Mouse (Mus musculus): ENCODE results near the gene Bcr. TPM values are rescaled to one million over a fixed set of nuclear protein-coding genes. Genes with fewer than 3 reads are reported as not detected.
A peak's percentile ranks its signal among the peaks of the same experiment; 100 is the strongest.

Bcr gene
- total and polyA plus RNA-seq, 2 experiments from 2014 or later = 11.0 to 59.8 TPM

DNA sequence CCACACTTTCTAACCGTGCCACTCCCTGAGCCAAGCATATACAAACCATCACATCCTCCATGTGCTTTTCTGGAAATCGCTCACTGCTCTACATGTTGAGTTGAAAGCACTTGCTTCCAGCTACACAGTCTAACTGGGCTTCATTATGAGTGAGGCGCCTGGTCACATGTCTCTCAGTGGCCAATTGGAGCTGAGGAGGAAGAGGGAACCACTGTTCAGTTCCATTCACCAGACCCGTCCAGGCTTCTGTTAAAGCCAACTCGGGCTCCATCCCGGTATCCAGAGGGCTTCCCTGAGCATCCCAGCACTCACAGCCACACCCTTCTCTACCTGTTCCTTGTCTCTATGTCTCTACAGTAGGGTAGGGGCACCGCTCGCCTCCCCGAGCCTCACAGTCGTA, 86.2 kb downstream of the Bcr start:
- peaks cover 59% of the 10 kb centered on the region for H3K36me3 ChIP-seq (ENCODE audit: insufficient read depth, low read length)
- no peak overlapping the region for H3K9ac ChIP-seq (replicated peaks; ENCODE audit: low read length, poor library complexity, severe bottlenecking)
- ATAC-seq (ENCODE audit: low FRiP score) (no peak), DNase-seq (ENCODE audit: low spot score) (no peak)
- H3K4me3 ChIP-seq (ENCODE audit: low read depth, low read length) = no peak overlapping the region
- H3K9me3 ChIP-seq (ENCODE audit: low read length) = no peaks in the 10 kb centered on the region
- H3K4me1 ChIP-seq (ENCODE audit: insufficient read depth, low read length) = no peaks in the 10 kb centered on the region
- H3K27ac ChIP-seq (ENCODE audit: low read depth, low read length) = no peak overlapping the region
- WGBS = 92% methylated on average over 10 of the region's 10 CpGs
- H3K27me3 ChIP-seq (ENCODE audit: insufficient read depth, low read length) = no peaks in the 10 kb centered on the region
- H3K4me2 ChIP-seq (ENCODE audit: low read depth, low read length, poor library complexity, severe bottlenecking) = no peak overlapping the region
- TF ChIP-seq CTCF (IDR thresholded peaks at IDR 0.05) = no peak

DNA sequence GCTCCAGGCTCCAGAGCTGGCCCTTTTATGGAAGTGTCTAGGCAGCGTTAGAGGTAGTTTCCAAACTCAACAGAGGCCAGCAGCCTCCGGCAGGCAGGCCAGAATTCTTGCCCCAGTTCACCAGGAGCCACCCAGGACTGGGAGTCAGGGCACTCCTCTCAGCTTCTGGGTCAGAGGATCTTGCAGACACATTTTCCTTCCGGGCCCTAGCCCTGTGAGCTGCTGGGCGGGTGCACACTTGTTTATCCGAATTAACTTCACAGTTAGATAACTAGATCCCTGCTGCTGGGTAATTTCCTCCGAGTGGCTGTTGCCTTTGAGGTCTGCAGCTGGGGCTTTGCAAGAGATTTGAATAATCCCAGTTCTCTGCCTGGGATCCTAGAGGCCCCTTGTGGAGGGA, 87.9 kb downstream of the Bcr start:
- Histone ChIP-seq H3K4me1 (ENCODE audit: insufficient read depth, low read length) (no peaks in the 10 kb centered on the region), H3K36me3 (ENCODE audit: insufficient read depth, low read length) (peaks cover 53% of the 10 kb centered on the region), H3K27ac (ENCODE audit: low read depth, low read length) (no peak overlapping the region), H3K9ac (replicated peaks; ENCODE audit: low read length, poor library complexity, severe bottlenecking) (0 out of 2 replicates have a peak overlapping the region, but pooled peaks have one; percentile 5), H3K9me3 (ENCODE audit: low read length) (no peaks in the 10 kb centered on the region), H3K4me2 (ENCODE audit: low read depth, low read length, poor library complexity, severe bottlenecking) (no peak overlapping the region), H3K4me3 (ENCODE audit: low read depth, low read length) (no peak overlapping the region), H3K27me3 (ENCODE audit: insufficient read depth, low read length) (no peaks in the 10 kb centered on the region)
- TF ChIP-seq CTCF (IDR thresholded peaks at IDR 0.05) = peak; percentile 27; the same call in 1 of the 2 replicates
- ATAC-seq (ENCODE audit: low FRiP score) (no peak), DNase-seq (ENCODE audit: low spot score) (no peak)
- WGBS = 17% methylated on average over 6 of the region's 6 CpGs

DNA sequence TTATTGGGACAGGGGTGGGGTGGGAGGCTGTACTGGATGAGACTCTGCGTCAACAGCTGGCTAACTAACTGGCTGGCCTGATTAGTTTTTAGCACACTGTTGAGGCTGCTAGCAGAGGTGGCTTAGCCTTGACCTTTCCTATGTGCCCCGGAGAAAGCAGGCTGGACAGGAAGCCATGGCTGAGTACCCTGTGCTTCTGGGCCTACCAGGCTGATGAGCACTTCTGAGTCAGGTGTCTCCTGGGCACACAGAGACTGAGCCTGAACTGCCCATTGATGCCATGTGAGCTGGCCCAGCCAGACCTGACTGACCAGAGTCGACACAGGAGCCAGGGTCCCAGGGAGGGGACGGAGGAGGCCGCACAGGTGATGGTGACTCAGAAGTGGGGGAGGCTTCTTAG, 90.0 kb downstream of the Bcr start:
- Histone ChIP-seq H3K9ac (replicated peaks; ENCODE audit: low read length, poor library complexity, severe bottlenecking) (no peak overlapping the region), H3K4me3 (ENCODE audit: low read depth, low read length) (no peak overlapping the region), H3K27ac (ENCODE audit: low read depth, low read length) (no peak overlapping the region), H3K9me3 (ENCODE audit: low read length) (no peaks in the 10 kb centered on the region), H3K27me3 (ENCODE audit: insufficient read depth, low read length) (no peaks in the 10 kb centered on the region), H3K4me1 (ENCODE audit: insufficient read depth, low read length) (no peaks in the 10 kb centered on the region), H3K4me2 (ENCODE audit: low read depth, low read length, poor library complexity, severe bottlenecking) (no peak overlapping the region), H3K36me3 (ENCODE audit: insufficient read depth, low read length) (peaks cover 52% of the 10 kb centered on the region)
- DNase-seq (ENCODE audit: low spot score) (no peak), ATAC-seq (ENCODE audit: low FRiP score) (no peak)
- no peak for TF ChIP-seq CTCF (IDR thresholded peaks at IDR 0.05)
- WGBS = 72% methylated on average over 5 of the region's 5 CpGs

DNA sequence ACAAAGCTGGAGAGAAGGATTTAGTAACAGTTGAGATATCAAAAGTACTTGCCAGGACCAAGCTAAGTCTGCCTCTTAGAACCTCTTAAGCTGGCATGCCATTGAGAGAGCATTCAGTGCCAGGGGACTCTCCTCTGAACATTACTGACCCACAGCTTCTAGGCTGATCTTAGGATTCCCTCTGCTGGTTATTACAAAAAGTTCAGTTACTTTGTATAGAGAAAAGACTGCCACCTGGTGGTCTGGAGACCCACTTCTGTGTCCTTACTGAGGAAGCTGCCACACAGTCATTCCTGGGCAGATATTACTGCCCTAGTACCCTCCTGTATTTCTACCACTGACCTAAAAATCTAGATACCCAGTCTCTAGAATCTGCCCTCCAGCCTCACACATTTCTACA, 90.9 kb downstream of the Bcr start:
- Histone ChIP-seq H3K4me1 (ENCODE audit: insufficient read depth, low read length) (no peaks in the 10 kb centered on the region), H3K9ac (replicated peaks; ENCODE audit: low read length, poor library complexity, severe bottlenecking) (no peak overlapping the region), H3K9me3 (ENCODE audit: low read length) (no peaks in the 10 kb centered on the region), H3K36me3 (ENCODE audit: insufficient read depth, low read length) (peaks cover 52% of the 10 kb centered on the region), H3K4me3 (ENCODE audit: low read depth, low read length) (no peak overlapping the region), H3K27ac (ENCODE audit: low read depth, low read length) (no peak overlapping the region), H3K4me2 (ENCODE audit: low read depth, low read length, poor library complexity, severe bottlenecking) (no peak overlapping the region), H3K27me3 (ENCODE audit: insufficient read depth, low read length) (no peaks in the 10 kb centered on the region)
- peak; percentile 96 for DNase-seq (ENCODE audit: low spot score)
- peak; percentile 98 for TF ChIP-seq CTCF (IDR thresholded peaks at IDR 0.05)
- ATAC-seq (ENCODE audit: low FRiP score) = peak; percentile 53; the same call in 1 of the 2 replicates

DNA sequence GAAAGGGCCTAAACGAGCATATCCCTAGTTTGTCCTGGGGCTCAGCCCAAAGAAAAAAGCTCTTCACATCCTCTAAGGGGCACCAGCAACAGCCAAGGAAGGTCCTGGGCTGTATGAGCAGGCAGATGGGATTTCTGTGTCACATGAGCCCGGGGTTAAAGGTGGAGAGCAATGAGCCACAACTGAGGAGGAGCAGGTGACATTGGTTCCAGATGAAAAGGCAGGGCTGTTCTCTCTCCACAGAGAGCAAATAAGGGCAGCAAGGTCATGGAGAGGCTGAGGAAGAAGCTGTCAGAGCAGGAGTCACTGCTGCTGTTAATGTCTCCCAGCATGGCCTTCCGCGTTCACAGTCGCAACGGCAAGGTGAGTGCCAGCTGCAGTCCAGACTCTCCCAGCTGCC, 96.4 kb downstream of the Bcr start:
- ATAC-seq (ENCODE audit: low FRiP score) = no peak

DNA sequence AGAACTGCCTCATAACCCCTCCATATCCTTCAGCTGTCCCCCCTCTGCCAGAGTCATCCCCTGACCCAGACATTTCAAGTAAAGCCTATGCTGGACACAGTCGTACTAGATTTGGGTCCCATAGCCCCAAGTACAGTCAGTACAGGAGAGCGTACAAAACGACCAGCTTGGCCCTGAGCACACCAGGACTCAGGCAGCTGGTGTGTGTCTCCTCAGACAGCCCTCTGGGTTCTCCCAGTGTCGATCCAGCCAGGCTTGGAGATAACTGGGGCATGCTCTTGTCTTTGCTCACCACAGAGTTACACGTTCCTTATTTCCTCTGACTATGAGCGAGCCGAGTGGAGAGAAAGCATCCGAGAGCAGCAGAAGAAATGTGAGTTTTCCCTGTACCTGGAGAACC, 97.3 kb downstream of the Bcr start:
- Histone ChIP-seq H3K27me3 (ENCODE audit: insufficient read depth, low read length) (no peaks in the 10 kb centered on the region), H3K4me1 (ENCODE audit: insufficient read depth, low read length) (no peaks in the 10 kb centered on the region), H3K27ac (ENCODE audit: low read depth, low read length) (no peak overlapping the region), H3K4me3 (ENCODE audit: low read depth, low read length) (no peak overlapping the region), H3K4me2 (ENCODE audit: low read depth, low read length, poor library complexity, severe bottlenecking) (no peak overlapping the region), H3K9ac (replicated peaks; ENCODE audit: low read length, poor library complexity, severe bottlenecking) (no peak overlapping the region), H3K9me3 (ENCODE audit: low read length) (no peaks in the 10 kb centered on the region), H3K36me3 (ENCODE audit: insufficient read depth, low read length) (peaks cover 74% of the 10 kb centered on the region)
- DNase-seq (ENCODE audit: low spot score) (no peak), ATAC-seq (ENCODE audit: low FRiP score) (no peak)
- WGBS = 94% methylated on average over 8 of the region's 8 CpGs
- TF ChIP-seq CTCF (IDR thresholded peaks at IDR 0.05) = no peak

More for the DNA sequence above, 96.4 kb downstream of the Bcr start:
- Histone ChIP-seq H3K36me3 (ENCODE audit: insufficient read depth, low read length) (peaks cover 76% of the 10 kb centered on the region), H3K27me3 (ENCODE audit: insufficient read depth, low read length) (no peaks in the 10 kb centered on the region), H3K9ac (replicated peaks; ENCODE audit: low read length, poor library complexity, severe bottlenecking) (no peak overlapping the region), H3K4me1 (ENCODE audit: insufficient read depth, low read length) (no peaks in the 10 kb centered on the region), H3K9me3 (ENCODE audit: low read length) (no peaks in the 10 kb centered on the region), H3K4me2 (ENCODE audit: low read depth, low read length, poor library complexity, severe bottlenecking) (no peak overlapping the region), H3K4me3 (ENCODE audit: low read depth, low read length) (no peak overlapping the region), H3K27ac (ENCODE audit: low read depth, low read length) (no peak overlapping the region)
- no peak for TF ChIP-seq CTCF (IDR thresholded peaks at IDR 0.05)
- no peak for DNase-seq (ENCODE audit: low spot score)
- WGBS = 86% methylated on average over 6 of the region's 6 CpGs

Data from midbrain, postnatal 0 days (tissue).